Mouse (Mus musculus): Measurements from ENCODE around the gene Dcps. TPM values are rescaled to one million over a fixed set of nuclear protein-coding genes. Genes with fewer than 3 reads are reported as not detected.

Gene Dcps
- polyA plus RNA-seq, 1 experiment from 2014 or later = 104 TPM

- H3K4me1 ChIP-seq (replicated peaks; ENCODE audit: control insufficient read depth, insufficient read depth, low read length) = no peaks in the 10 kb centered on the region; the same call in none of the 2 replicates
- no peak for DNase-seq (ENCODE audit: low spot score)
Observed at GRCm38 (mm10) chr9:35114234-35114633, 61.6 kb downstream of the Dcps start.

GRCm38 (mm10) chr9:35111941-35112595 is 63.8 kb downstream of the Dcps start:
- DNase-seq (ENCODE audit: low spot score) (peak; percentile 64), ATAC-seq (replicated peaks; ENCODE audit: low FRiP score) (peak; percentile 13; the same call in 1 of the 2 replicates)
- Histone ChIP-seq H3K4me3 (ENCODE audit: low read depth, low read length) (no peak overlapping the region), H3K4me1 (replicated peaks; ENCODE audit: control insufficient read depth, insufficient read depth, low read length) (no peaks in the 10 kb centered on the region; the same call in 1 of the 2 replicates), H3K27ac (ENCODE audit: low read depth, low read length) (no peak overlapping the region), H3K4me2 (ENCODE audit: low read depth, low read length, severe bottlenecking) (peak overlapping the region; percentile 19; the same call in 1 of the 2 replicates), H3K9me3 (ENCODE audit: control insufficient read depth, low read length) (no peaks in the 10 kb centered on the region), H3K36me3 (ENCODE audit: control insufficient read depth, insufficient read depth, low read length) (no peaks in the 10 kb centered on the region), H3K9ac (ENCODE audit: low read length) (peak overlapping the region; percentile 24; the same call in 1 of the 2 replicates), H3K27me3 (ENCODE audit: control insufficient read depth, insufficient read depth, low read length) (no peaks in the 10 kb centered on the region)
- 21% methylated on average over 19 of the region's 19 CpGs for WGBS

More at GRCm38 (mm10) chr9:35114234-35114633, 61.6 kb downstream of the Dcps start:
- WGBS = 82% methylated on average over 3 of the region's 3 CpGs
- no peak for ATAC-seq (replicated peaks; ENCODE audit: low FRiP score)
- H3K27ac ChIP-seq (ENCODE audit: low read depth, low read length) = no peak overlapping the region
- no peak overlapping the region for H3K4me2 ChIP-seq (ENCODE audit: low read depth, low read length, severe bottlenecking)
- H3K4me3 ChIP-seq (ENCODE audit: low read depth, low read length) = no peak overlapping the region
- H3K27me3 ChIP-seq (ENCODE audit: control insufficient read depth, insufficient read depth, low read length) = no peaks in the 10 kb centered on the region
- H3K9me3 ChIP-seq (ENCODE audit: control insufficient read depth, low read length) = no peaks in the 10 kb centered on the region
- H3K36me3 ChIP-seq (ENCODE audit: control insufficient read depth, insufficient read depth, low read length) = no peaks in the 10 kb centered on the region
- no peak overlapping the region for H3K9ac ChIP-seq (ENCODE audit: low read length)

GRCm38 (mm10) chr9:35111446-35111845 is 64.4 kb downstream of the Dcps start:
- no peaks in the 10 kb centered on the region for H3K27me3 ChIP-seq (ENCODE audit: control insufficient read depth, insufficient read depth, low read length)
- H3K4me2 ChIP-seq (ENCODE audit: low read depth, low read length, severe bottlenecking) = peak overlapping the region; percentile 19; the same call in 1 of the 2 replicates
- H3K27ac ChIP-seq (ENCODE audit: low read depth, low read length) = no peak overlapping the region
- ATAC-seq (replicated peaks; ENCODE audit: low FRiP score) = no peak
- no peaks in the 10 kb centered on the region; the same call in 1 of the 2 replicates for H3K4me1 ChIP-seq (replicated peaks; ENCODE audit: control insufficient read depth, insufficient read depth, low read length)
- H3K4me3 ChIP-seq (ENCODE audit: low read depth, low read length) = no peak overlapping the region
- no peaks in the 10 kb centered on the region for H3K9me3 ChIP-seq (ENCODE audit: control insufficient read depth, low read length)
- H3K9ac ChIP-seq (ENCODE audit: low read length) = peak overlapping the region; percentile 24; the same call in 1 of the 2 replicates
- H3K36me3 ChIP-seq (ENCODE audit: control insufficient read depth, insufficient read depth, low read length) = no peaks in the 10 kb centered on the region
- WGBS = 77% methylated on average over 7 of the region's 7 CpGs
- no peak for DNase-seq (ENCODE audit: low spot score)

- Histone ChIP-seq H3K4me1 (replicated peaks; ENCODE audit: control insufficient read depth, insufficient read depth, low read length) (no peaks in the 10 kb centered on the region; the same call in 1 of the 2 replicates), H3K9ac (ENCODE audit: low read length) (no peak overlapping the region), H3K4me2 (ENCODE audit: low read depth, low read length, severe bottlenecking) (no peak overlapping the region), H3K9me3 (ENCODE audit: control insufficient read depth, low read length) (no peaks in the 10 kb centered on the region), H3K27me3 (ENCODE audit: control insufficient read depth, insufficient read depth, low read length) (no peaks in the 10 kb centered on the region), H3K27ac (ENCODE audit: low read depth, low read length) (no peak overlapping the region), H3K4me3 (ENCODE audit: low read depth, low read length) (no peak overlapping the region), H3K36me3 (ENCODE audit: control insufficient read depth, insufficient read depth, low read length) (no peaks in the 10 kb centered on the region)
- no peak for ATAC-seq (replicated peaks; ENCODE audit: low FRiP score)
- WGBS = 77% methylated on average over 4 of the region's 4 CpGs
- no peak for DNase-seq (ENCODE audit: low spot score)
Observed at GRCm38 (mm10) chr9:35110567-35110966, 65.3 kb downstream of the Dcps start.

GRCm38 (mm10) chr9:35110051-35110450 is 65.8 kb downstream of the Dcps start:
- Histone ChIP-seq H3K9me3 (ENCODE audit: control insufficient read depth, low read length) (no peaks in the 10 kb centered on the region), H3K36me3 (ENCODE audit: control insufficient read depth, insufficient read depth, low read length) (no peaks in the 10 kb centered on the region), H3K9ac (ENCODE audit: low read length) (no peak overlapping the region), H3K4me2 (ENCODE audit: low read depth, low read length, severe bottlenecking) (no peak overlapping the region), H3K27ac (ENCODE audit: low read depth, low read length) (no peak overlapping the region), H3K4me1 (replicated peaks; ENCODE audit: control insufficient read depth, insufficient read depth, low read length) (no peaks in the 10 kb centered on the region; the same call in 1 of the 2 replicates), H3K4me3 (ENCODE audit: low read depth, low read length) (no peak overlapping the region), H3K27me3 (ENCODE audit: control insufficient read depth, insufficient read depth, low read length) (no peaks in the 10 kb centered on the region)
- ATAC-seq (replicated peaks; ENCODE audit: low FRiP score) (no peak), DNase-seq (ENCODE audit: low spot score) (no peak)
- 81% methylated on average over 5 of the region's 5 CpGs for WGBS

GRCm38 (mm10) chr9:35108916-35109315 is 66.9 kb downstream of the Dcps start:
- Histone ChIP-seq H3K27me3 (ENCODE audit: control insufficient read depth, insufficient read depth, low read length) (no peaks in the 10 kb centered on the region), H3K4me2 (ENCODE audit: low read depth, low read length, severe bottlenecking) (no peak overlapping the region), H3K4me3 (ENCODE audit: low read depth, low read length) (no peak overlapping the region), H3K9ac (ENCODE audit: low read length) (no peak overlapping the region), H3K36me3 (ENCODE audit: control insufficient read depth, insufficient read depth, low read length) (no peaks in the 10 kb centered on the region), H3K9me3 (ENCODE audit: control insufficient read depth, low read length) (no peaks in the 10 kb centered on the region), H3K27ac (ENCODE audit: low read depth, low read length) (no peak overlapping the region), H3K4me1 (replicated peaks; ENCODE audit: control insufficient read depth, insufficient read depth, low read length) (no peaks in the 10 kb centered on the region; the same call in 1 of the 2 replicates)
- DNase-seq (ENCODE audit: low spot score) = no peak
- ATAC-seq (replicated peaks; ENCODE audit: low FRiP score) = no peak
- WGBS = 58% methylated on average over 5 of the region's 5 CpGs

GRCm38 (mm10) chr9:35108066-35108465 is 67.8 kb downstream of the Dcps start:
- Histone ChIP-seq H3K9me3 (ENCODE audit: control insufficient read depth, low read length) (no peaks in the 10 kb centered on the region), H3K27ac (ENCODE audit: low read depth, low read length) (no peak overlapping the region), H3K36me3 (ENCODE audit: control insufficient read depth, insufficient read depth, low read length) (no peaks in the 10 kb centered on the region), H3K27me3 (ENCODE audit: control insufficient read depth, insufficient read depth, low read length) (no peaks in the 10 kb centered on the region), H3K9ac (ENCODE audit: low read length) (no peak overlapping the region), H3K4me3 (ENCODE audit: low read depth, low read length) (no peak overlapping the region), H3K4me2 (ENCODE audit: low read depth, low read length, severe bottlenecking) (no peak overlapping the region), H3K4me1 (replicated peaks; ENCODE audit: control insufficient read depth, insufficient read depth, low read length) (no peaks in the 10 kb centered on the region; the same call in 1 of the 2 replicates)
- 87% methylated on average over 3 of the region's 3 CpGs for WGBS
- DNase-seq (ENCODE audit: low spot score) (no peak), ATAC-seq (replicated peaks; ENCODE audit: low FRiP score) (no peak)

GRCm38 (mm10) chr9:35107396-35107795 is 68.5 kb downstream of the Dcps start:
- no peak for ATAC-seq (replicated peaks; ENCODE audit: low FRiP score)
- H3K4me3 ChIP-seq (ENCODE audit: low read depth, low read length) = no peak overlapping the region
- no peak overlapping the region for H3K4me2 ChIP-seq (ENCODE audit: low read depth, low read length, severe bottlenecking)
- H3K27ac ChIP-seq (ENCODE audit: low read depth, low read length) = no peak overlapping the region
- no peaks in the 10 kb centered on the region for H3K27me3 ChIP-seq (ENCODE audit: control insufficient read depth, insufficient read depth, low read length)
- WGBS = 93% methylated on average over 5 of the region's 5 CpGs
- no peaks in the 10 kb centered on the region; the same call in 1 of the 2 replicates for H3K4me1 ChIP-seq (replicated peaks; ENCODE audit: control insufficient read depth, insufficient read depth, low read length)
- H3K9ac ChIP-seq (ENCODE audit: low read length) = no peak overlapping the region
- no peaks in the 10 kb centered on the region for H3K36me3 ChIP-seq (ENCODE audit: control insufficient read depth, insufficient read depth, low read length)
- no peak for DNase-seq (ENCODE audit: low spot score)
- no peaks in the 10 kb centered on the region for H3K9me3 ChIP-seq (ENCODE audit: control insufficient read depth, low read length)

Data from forebrain, embryonic 11.5 days (tissue).